Mouse (Mus musculus) cerebellum, adult (tissue): Measurements from ENCODE around the gene Arhgap45.

ENCODE experiments used
- ATAC-seq: cut with Nextera tagmentation; 2 replicates; pipeline ENCODE4 v1.9.2; 2017; ENCODE audit warnings: mild to moderate bottlenecking, moderate library complexity, mixed read lengths; ENCODE audit not compliant: insufficient number of reproducible peaks, low FRiP score, low TSS enrichment

Gene Arhgap45

DNA sequence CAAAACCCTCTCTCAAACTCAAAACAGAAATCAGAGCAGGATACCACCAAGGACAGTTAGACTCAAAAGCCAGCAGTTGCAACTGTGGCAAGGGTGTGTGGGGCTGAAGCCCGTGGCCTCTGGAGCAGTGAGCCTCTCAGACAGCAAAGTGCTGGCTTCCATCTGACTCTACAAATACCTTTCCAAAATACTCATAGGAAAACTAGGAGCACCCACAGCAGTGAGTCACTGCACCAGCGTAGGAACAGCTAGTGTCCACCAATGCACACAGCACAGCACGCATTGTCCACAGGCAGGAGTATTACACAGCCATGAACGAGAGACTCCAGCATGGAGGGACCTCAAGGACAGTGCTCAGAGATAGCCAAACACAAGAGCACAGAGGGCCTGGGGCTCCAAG is 59.9 kb downstream of the Arhgap45 start:
- no peak for ATAC-seq

DNA sequence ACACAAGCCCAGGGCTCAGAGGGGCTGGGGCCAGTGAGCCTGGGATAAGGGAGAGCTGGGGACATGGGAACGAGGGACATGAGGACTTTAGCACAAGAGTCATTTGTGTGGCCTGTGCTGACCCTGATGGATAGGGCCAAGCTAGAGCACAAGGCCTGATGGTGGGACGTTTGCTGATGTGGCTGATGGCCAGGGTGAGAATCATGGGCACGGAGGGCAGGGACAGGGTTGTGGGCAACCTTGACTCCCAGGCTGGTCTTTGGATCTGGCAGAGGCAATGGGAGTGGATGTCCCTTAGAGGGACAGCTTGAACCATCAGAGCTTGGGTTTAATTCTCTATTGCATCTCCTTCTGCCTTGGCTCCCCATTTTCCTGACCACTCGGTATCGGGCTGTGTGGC is 60.9 kb downstream of the Arhgap45 start:
- no peak for ATAC-seq

DNA sequence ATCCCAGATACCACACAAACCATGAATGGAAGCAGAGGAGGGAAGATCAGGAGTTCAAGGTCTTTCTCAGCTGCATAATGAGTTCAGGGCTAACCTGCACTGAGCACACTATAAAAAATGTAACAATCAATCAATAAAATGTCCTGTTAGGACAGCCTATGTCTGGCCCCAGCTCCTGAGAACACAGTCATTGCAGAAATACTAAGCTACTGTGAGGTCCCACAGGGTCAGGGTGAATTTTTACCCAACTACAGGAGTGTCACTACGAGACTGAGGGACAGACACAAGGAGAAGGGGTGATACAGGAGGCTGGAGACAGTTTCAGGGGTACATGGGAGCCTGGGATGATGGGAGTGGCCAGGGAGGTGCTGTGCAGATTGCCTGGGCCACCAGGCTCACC is 61.9 kb downstream of the Arhgap45 start:
- no peak for ATAC-seq

DNA sequence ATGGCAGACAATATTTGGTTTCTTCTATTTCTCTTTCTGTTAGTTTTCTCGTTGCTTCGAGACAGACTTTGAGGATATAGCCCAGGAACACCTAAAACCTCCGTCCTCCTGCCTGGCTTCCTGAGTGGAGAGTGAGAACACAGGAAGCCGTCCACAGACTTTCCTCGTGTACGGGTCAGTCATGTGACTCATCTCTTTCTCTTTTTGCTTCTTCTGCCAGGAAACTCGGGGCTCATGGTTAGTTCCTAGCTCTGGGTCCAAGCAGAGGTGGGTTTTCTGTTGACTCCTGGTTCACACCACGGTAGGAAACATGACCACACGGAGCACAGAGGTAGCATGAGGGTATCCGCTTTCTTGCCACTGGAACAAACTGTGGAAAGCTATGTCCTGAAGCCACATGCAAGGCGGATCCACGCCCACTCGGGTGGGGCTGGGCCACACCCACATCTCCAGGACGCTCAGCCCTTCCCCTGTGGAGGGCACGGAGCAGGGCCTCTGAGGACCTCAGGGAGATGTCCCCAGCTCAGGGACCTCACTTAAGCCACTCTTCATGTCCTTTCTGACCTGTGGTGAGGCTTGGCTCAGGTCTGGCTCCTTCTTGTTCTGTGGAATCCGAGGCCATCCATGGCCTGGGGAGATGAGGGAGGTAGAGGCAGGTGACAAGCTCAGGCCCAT is 64.1 kb downstream of the Arhgap45 start:
- ATAC-seq = no peak
